Mouse (Mus musculus): ENCODE results near the gene Mrfap1.

Gene Mrfap1

DNA sequence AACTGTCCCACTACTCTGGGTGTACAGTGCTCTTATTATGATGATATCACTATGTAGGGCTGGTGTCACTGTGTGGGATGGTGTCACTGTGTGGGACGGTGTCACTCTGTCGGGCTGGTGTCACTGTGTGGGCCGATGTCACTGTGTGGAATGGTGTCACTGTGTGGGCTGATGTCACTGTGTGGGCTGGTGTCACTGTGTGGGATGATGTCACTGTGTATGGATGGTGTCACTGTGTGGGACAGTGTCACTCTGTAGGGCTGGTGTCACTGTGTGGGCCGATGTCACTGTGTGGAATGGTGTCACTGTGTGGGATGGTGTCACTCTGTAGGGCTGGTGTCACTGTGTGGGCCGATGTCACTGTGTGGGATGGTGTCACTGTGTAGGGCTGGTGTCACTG, 10.5 kb downstream of the Mrfap1 start:
- no peak for DNase-seq (ENCODE audit: low spot score in 2 of 2)

- DNase-seq (ENCODE audit: low spot score in 2 of 2) = no peak
These were observed 17.1 kb downstream of the Mrfap1 start for GRCm38 (mm10) chr5:36779512-36779911.

- no peak for DNase-seq (ENCODE audit: low spot score in 2 of 2)
These were observed 17.7 kb downstream of the Mrfap1 start for GRCm38 (mm10) chr5:36778901-36779300.

GRCm38 (mm10) chr5:36777186-36777585, 19.4 kb downstream of the Mrfap1 start:
- no peak for DNase-seq (ENCODE audit: low spot score in 2 of 2)

- no peak for DNase-seq (ENCODE audit: low spot score in 2 of 2)
These were observed 20.5 kb downstream of the Mrfap1 start for GRCm38 (mm10) chr5:36776021-36776575.

DNA sequence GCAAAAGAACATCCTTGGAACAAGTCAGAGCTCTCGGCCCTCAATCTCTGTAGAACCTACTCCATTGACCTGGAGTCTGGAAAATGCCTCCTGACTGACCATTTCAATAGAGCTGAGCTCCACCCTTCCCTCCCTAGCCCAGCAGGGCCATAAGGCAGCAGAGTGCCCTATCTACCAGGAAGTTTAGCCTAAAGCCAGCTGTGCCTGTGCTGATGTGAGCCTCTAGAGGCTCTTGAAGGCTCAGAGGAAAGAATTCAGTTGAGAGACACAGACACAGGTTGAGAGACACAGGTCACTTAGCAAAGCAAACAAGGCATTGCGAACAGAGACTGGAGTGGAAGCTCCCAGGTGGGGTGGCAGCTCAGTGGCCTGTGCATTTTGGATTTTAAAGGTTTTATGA, 21.3 kb downstream of the Mrfap1 start:
- no peak for DNase-seq (ENCODE audit: low spot score in 2 of 2)

- DNase-seq (ENCODE audit: low spot score in 2 of 2) = no peak
These were observed 24.0 kb downstream of the Mrfap1 start for GRCm38 (mm10) chr5:36772586-36772985.

GRCm38 (mm10) chr5:36769603-36770002, 27.0 kb downstream of the Mrfap1 start:
- DNase-seq (ENCODE audit: low spot score in 2 of 2) = no peak

- peak in 1 of 2 experiments; percentile 50 for DNase-seq (ENCODE audit: low spot score in 2 of 2)
These were observed 29.4 kb downstream of the Mrfap1 start for GRCm38 (mm10) chr5:36766958-36767703.

DNA sequence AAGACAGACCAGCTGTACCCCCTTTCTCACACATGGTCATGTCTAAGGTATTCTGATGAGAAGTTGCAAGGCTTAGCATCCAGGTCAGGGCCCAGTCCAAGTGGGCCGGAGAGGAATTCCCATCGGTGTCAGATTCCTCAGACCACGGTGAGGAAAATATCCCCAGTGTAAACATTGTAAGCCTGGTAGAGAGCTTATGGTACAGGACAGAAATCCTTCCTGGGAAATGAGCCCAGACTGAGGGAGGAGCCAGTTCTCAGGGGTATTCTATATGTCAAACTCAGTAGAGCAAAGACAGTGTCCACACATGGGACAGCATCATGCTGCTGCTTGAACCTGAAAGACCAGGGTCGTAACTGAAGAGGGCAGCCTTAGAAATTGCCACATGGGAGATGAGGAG, 36.7 kb downstream of the Mrfap1 start:
- DNase-seq (ENCODE audit: low spot score in 2 of 2) = no peak

- DNase-seq (ENCODE audit: low spot score in 2 of 2) = no peak
These were observed 39.5 kb downstream of the Mrfap1 start for GRCm38 (mm10) chr5:36757033-36757432.

GRCm38 (mm10) chr5:36750119-36751078, 46.2 kb downstream of the Mrfap1 start:
- DNase-seq (ENCODE audit: low spot score in 2 of 2) = no peak

GRCm38 (mm10) chr5:36748536-36749061, 48.0 kb downstream of the Mrfap1 start, which contains the start of gene Bloc1s4:
Bloc1s4 (minus strand) TSS chr5:36748650.
- DNase-seq (ENCODE audit: low spot score in 2 of 2) = peak; percentile 89 to 92

DNA sequence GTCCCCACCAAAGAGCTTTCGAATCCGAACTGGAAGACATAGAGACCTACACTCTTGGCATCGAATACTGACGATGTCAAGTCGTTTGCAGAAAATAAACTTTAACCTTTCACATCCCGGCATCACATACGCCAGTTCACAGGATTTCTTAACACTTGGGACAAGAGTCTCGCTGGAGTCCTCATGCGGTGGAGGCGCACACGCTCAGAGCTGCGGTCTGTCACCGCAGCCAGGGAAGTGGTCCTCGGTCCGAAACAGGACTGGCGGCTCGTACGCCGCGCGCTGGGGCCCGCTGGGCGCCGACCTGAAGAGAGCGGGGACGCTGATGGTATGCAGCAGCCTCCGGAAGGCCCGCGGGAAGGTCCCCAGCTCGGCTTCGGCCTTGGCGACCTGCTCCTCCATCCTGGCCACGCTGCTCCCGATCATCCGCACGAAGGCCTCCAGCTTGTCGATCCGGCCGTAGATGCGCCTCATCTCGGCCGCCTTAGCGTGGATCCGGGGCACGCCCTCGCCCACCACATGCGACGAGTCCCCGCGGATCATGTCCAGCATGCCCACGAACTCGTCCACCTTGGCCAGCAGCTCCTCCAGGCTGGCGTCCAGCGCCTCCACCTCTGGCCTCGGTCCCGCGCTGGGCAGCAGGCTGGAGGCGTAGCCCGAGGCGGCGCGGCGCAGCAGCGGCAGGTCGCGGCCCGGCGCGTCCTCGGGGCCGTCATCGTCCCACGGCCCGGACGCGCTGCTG, 48.6 kb downstream of the Mrfap1 start:
- peak in 1 of 2 experiments; percentile 38 for DNase-seq (ENCODE audit: low spot score in 2 of 2)

GRCm38 (mm10) chr5:36747071-36747470, 49.5 kb downstream of the Mrfap1 start:
- no peak for DNase-seq (ENCODE audit: low spot score in 2 of 2)

All from cerebellum, postnatal 4 days (tissue).